Mouse (Mus musculus) liver, postnatal 0 days (tissue): Measurements from ENCODE around the gene Asz1. TPM values are rescaled to one million over a fixed set of nuclear protein-coding genes. Genes with fewer than 3 reads are reported as not detected.

Source experiments
- ATAC-seq: fragments of 200-750 bp; cut with Nextera tagmentation; 2 replicates; pipeline ENCODE4 v1.8.0; 2017; ENCODE audit warnings: mild to moderate bottlenecking, moderate library complexity
- DNase-seq: peaks from one replicate; pipeline ENCODE4 v3.0.0-alpha.2; 2016
- H3K27ac ChIP-seq: fragments of 300-500 bp; sonication (generic); 2 replicates; pipeline ENCODE4 v1.5.1; 2014; ENCODE audit warnings: antibody characterized with exemption, moderate library complexity, mild to moderate bottlenecking, low read depth
- H3K27me3 ChIP-seq: fragments of 300-500 bp; sonication (generic); 2 replicates; pipeline ENCODE4 v1.6.1; 2014; ENCODE audit warnings: low read length, control low read depth, mixed read lengths; ENCODE audit not compliant: insufficient read depth
- H3K36me3 ChIP-seq: fragments of 300-500 bp; sonication (generic); replicated peaks from 2 replicates; pipeline ENCODE4 v1.6.1; 2014; ENCODE audit warnings: mild to moderate bottlenecking, control low read depth, low read length, moderate library complexity, mixed read lengths; ENCODE audit not compliant: insufficient read depth
- H3K4me1 ChIP-seq: fragments of 300-500 bp; sonication (generic); 2 replicates; pipeline ENCODE4 v1.6.1; 2014; ENCODE audit warnings: antibody characterized with exemption, mild to moderate bottlenecking, control low read depth; ENCODE audit not compliant: insufficient read depth
- H3K4me2 ChIP-seq: fragments of 300-500 bp; sonication (generic); 2 replicates; pipeline ENCODE4 v1.6.1; 2014; ENCODE audit warnings: low read depth, mild to moderate bottlenecking, low read length, moderate library complexity, mixed read lengths
- H3K4me3 ChIP-seq: fragments of 300-500 bp; sonication (generic); 2 replicates; pipeline ENCODE4 v1.5.1; 2014; ENCODE audit warnings: low read depth, low read length
- H3K9ac ChIP-seq: fragments of 300-500 bp; sonication (generic); replicated peaks from 2 replicates; pipeline ENCODE4 v1.6.1; 2014; ENCODE audit warnings: mild to moderate bottlenecking, moderate library complexity
- H3K9me3 ChIP-seq: fragments of 300-500 bp; sonication (generic); 2 replicates; pipeline ENCODE4 v1.6.1; 2016; ENCODE audit warnings: mild to moderate bottlenecking, control low read depth, low read length, mixed read lengths
- CTCF ChIP-seq: sonication (generic); IDR thresholded peaks from 2 replicates; pipeline ENCODE4 v1.5.1; 2016; ENCODE audit warnings: antibody characterized with exemption, low read depth
- EP300 ChIP-seq: IDR thresholded peaks from 2 replicates; pipeline ENCODE4 v1.6.1; 2016; ENCODE audit warnings: antibody characterized with exemption, low read depth, mild to moderate bottlenecking
- WGBS: fragments of 180-500 bp; shearing (Covaris S2); extraction: QIAGEN DNeasy Blood & Tissue Kit; methylation state at CpG from one replicate; pipeline ENCODE4 v1.1.7; 2014; ENCODE audit not compliant: insufficient replicate concordance; 5-methylcytosine and 5-hydroxymethylcytosine counted together
- polyA plus RNA-seq: library from polyadenylated mRNA; unstranded; fragments of >200 nt; fragmentation: Nextera tagmentation; extraction: Ambion mirVana; gene quantifications from 2 replicates; pipeline ENCODE4 v1.2.1, GENCODE M21; 2015

Asz1 gene
- polyA plus RNA-seq, 1 experiment from 2014 or later: not detected

- ATAC-seq: no peak
- Histone ChIP-seq H3K36me3 (no peaks in the 10 kb centered on the region), H3K27ac (no peak overlapping the region), H3K4me2 (no peak overlapping the region), H3K4me1 (no peaks in the 10 kb centered on the region), H3K4me3 (no peak overlapping the region), H3K27me3 (no peaks in the 10 kb centered on the region), H3K9me3 (no peaks in the 10 kb centered on the region), H3K9ac (no peak overlapping the region)
- TF ChIP-seq EP300 (no peak), CTCF (no peak)
- DNase-seq: no peak
- 74% methylated on average over 5 of the region's 5 CpGs for WGBS
These were observed 19.8 kb downstream of the Asz1 start for GRCm38 (mm10) chr6:18089098-18089497.

GRCm38 (mm10) chr6:18087160-18087804 is 21.6 kb downstream of the Asz1 start:
- no peaks in the 10 kb centered on the region for H3K4me1 ChIP-seq
- H3K9ac ChIP-seq: no peak overlapping the region
- no peaks in the 10 kb centered on the region for H3K9me3 ChIP-seq
- TF ChIP-seq EP300 (no peak), CTCF (peak; percentile 44)
- no peaks in the 10 kb centered on the region for H3K27me3 ChIP-seq
- no peaks in the 10 kb centered on the region for H3K36me3 ChIP-seq
- no peak overlapping the region for H3K27ac ChIP-seq
- ATAC-seq: no peak
- H3K4me3 ChIP-seq: no peak overlapping the region
- 57% methylated on average over 5 of the region's 5 CpGs for WGBS
- no peak for DNase-seq
- no peak overlapping the region for H3K4me2 ChIP-seq

GRCm38 (mm10) chr6:18078615-18079014 is 30.2 kb downstream of the Asz1 start:
- Histone ChIP-seq H3K9ac (no peak overlapping the region), H3K27me3 (no peaks in the 10 kb centered on the region), H3K27ac (no peak overlapping the region), H3K4me2 (no peak overlapping the region), H3K4me1 (no peaks in the 10 kb centered on the region), H3K4me3 (no peak overlapping the region), H3K36me3 (no peaks in the 10 kb centered on the region), H3K9me3 (no peaks in the 10 kb centered on the region)
- DNase-seq: no peak
- TF ChIP-seq EP300: no peak
- peak; percentile 61 for TF ChIP-seq CTCF
- no peak for ATAC-seq
- 15% methylated on average over 1 of the region's 1 CpGs for WGBS

GRCm38 (mm10) chr6:18076986-18077385 is 31.9 kb downstream of the Asz1 start:
- H3K4me2 ChIP-seq: no peak overlapping the region
- no peaks in the 10 kb centered on the region for H3K4me1 ChIP-seq
- TF ChIP-seq EP300: no peak
- TF ChIP-seq CTCF: no peak
- no peak overlapping the region for H3K27ac ChIP-seq
- DNase-seq (no peak), ATAC-seq (no peak)
- H3K9ac ChIP-seq: no peak overlapping the region
- 49% methylated on average over 7 of the region's 7 CpGs for WGBS
- H3K9me3 ChIP-seq: no peaks in the 10 kb centered on the region
- H3K4me3 ChIP-seq: no peak overlapping the region
- H3K27me3 ChIP-seq: no peaks in the 10 kb centered on the region
- no peaks in the 10 kb centered on the region for H3K36me3 ChIP-seq

- Histone ChIP-seq H3K27me3 (no peaks in the 10 kb centered on the region), H3K4me1 (no peaks in the 10 kb centered on the region), H3K36me3 (no peaks in the 10 kb centered on the region), H3K4me3 (no peak overlapping the region), H3K27ac (no peak overlapping the region), H3K9me3 (no peaks in the 10 kb centered on the region), H3K4me2 (no peak overlapping the region), H3K9ac (no peak overlapping the region)
- DNase-seq: no peak
- TF ChIP-seq EP300: no peak
- TF ChIP-seq CTCF: no peak
- no peak for ATAC-seq
- 25% methylated on average over 5 of the region's 5 CpGs for WGBS
These were observed 32.3 kb downstream of the Asz1 start for GRCm38 (mm10) chr6:18076577-18076976.

GRCm38 (mm10) chr6:18057899-18058298 is 51.0 kb downstream of the Asz1 start:
- no peak overlapping the region for H3K27ac ChIP-seq
- H3K4me2 ChIP-seq: no peak overlapping the region
- H3K4me3 ChIP-seq: no peak overlapping the region
- no peaks in the 10 kb centered on the region for H3K9me3 ChIP-seq
- no peak overlapping the region for H3K9ac ChIP-seq
- 77% methylated on average over 4 of the region's 4 CpGs for WGBS
- H3K27me3 ChIP-seq: no peaks in the 10 kb centered on the region
- ATAC-seq (no peak), DNase-seq (no peak)
- TF ChIP-seq CTCF (no peak), EP300 (no peak)
- no peaks in the 10 kb centered on the region for H3K4me1 ChIP-seq
- H3K36me3 ChIP-seq: no peaks in the 10 kb centered on the region
